ENCODE assay signal across 9 mouse cellular contexts in the genomic region with DNA sequence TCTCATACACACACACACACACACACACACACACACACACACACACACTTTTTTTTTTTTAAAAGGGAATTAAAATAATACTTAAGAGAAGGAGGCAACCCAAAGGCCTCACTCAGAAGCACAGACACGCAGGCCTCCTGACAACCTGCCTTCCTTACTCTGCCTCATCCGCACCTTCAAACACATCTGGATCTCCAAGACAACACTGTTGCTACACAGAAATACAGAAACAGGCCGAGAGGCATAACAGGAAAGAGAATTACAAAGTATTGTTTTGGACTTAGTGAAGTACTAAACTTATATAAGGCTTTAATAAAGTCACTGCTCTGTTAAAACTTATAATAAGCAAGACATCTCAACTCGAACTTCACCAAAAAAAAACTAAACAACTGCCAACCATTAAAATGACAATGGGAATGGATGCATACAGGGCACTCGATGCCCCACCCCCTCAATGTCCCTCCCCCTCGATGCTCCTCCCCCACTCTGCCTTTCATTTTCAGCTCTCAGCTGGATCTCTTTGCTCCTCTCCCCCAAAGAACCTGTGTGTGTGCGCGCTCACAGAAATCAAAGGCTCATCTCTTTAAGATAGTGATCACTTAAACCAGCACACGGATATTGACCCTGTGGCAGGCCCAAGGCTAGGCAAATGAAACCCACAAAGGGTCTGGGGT.
A peak's percentile ranks its signal among the peaks of the same experiment; 100 is the strongest.
DNase-seq lines count a peak whose midpoint lies in the region; ATAC-seq lines count a peak whose summit lies in the region.
"Had no signal": no experiment of that assay in that cellular context is flagged by ENCODE, and none has a peak within 500 bp of the region (broad histone marks: within the 10 kb centered on the region; RNA-seq: fewer than 3 reads in every experiment).

No protein-coding gene starts in this region.

- DNase-seq in kidney, postnatal 10 days, result no peak
- peak; percentile 77 for DNase-seq in CD4-positive, CD25-positive, alpha-beta regulatory T cell, adult 2 months (ENCODE audit: low read depth, low spot score)
- no peak for DNase-seq in frontal cortex, postnatal 25 days (ENCODE audit: low spot score in 2 of 2)
- DNase-seq in c-Kit-positive CD71-positive TER-119-positive erythroid progenitor cells, embryonic 14.5 days (ENCODE audit: low spot score), result no peak
- DNase-seq: cerebellum, adult 11 months had no signal

- H3K9ac ChIP-seq in kidney, embryonic 15.5 days, result no peak overlapping the region
- H3K9ac ChIP-seq in embryonic facial prominence, embryonic 12.5 days, result no peak overlapping the region
- H3K9ac ChIP-seq in limb, embryonic 13.5 days, result no peak overlapping the region
- no peak overlapping the region for H3K9ac ChIP-seq in neural tube, embryonic 15.5 days (replicated peaks)

- no peaks in the 10 kb centered on the region for H3K27me3 ChIP-seq in kidney, embryonic 15.5 days
- H3K27me3 ChIP-seq in embryonic facial prominence, embryonic 12.5 days, result no peaks in the 10 kb centered on the region
- H3K27me3 ChIP-seq in limb, embryonic 13.5 days, result 0 out of 2 replicates have a peak, but pooled peaks cover 3% of the 10 kb centered on the region
- no peaks in the 10 kb centered on the region for H3K27me3 ChIP-seq in neural tube, embryonic 15.5 days (replicated peaks)

- no peaks in the 10 kb centered on the region for H3K9me3 ChIP-seq in kidney, embryonic 15.5 days (replicated peaks)
- no peaks in the 10 kb centered on the region for H3K9me3 ChIP-seq in embryonic facial prominence, embryonic 12.5 days
- no peaks in the 10 kb centered on the region for H3K9me3 ChIP-seq in limb, embryonic 13.5 days
- no peaks in the 10 kb centered on the region for H3K9me3 ChIP-seq in neural tube, embryonic 15.5 days (replicated peaks)

- no peak overlapping the region for H3K4me2 ChIP-seq in kidney, embryonic 15.5 days
- no peak overlapping the region for H3K4me2 ChIP-seq in embryonic facial prominence, embryonic 12.5 days (replicated peaks)
- H3K4me2 ChIP-seq in limb, embryonic 13.5 days (replicated peaks), result no peak overlapping the region
- no peak overlapping the region for H3K4me2 ChIP-seq in neural tube, embryonic 15.5 days

- no peaks in the 10 kb centered on the region for H3K36me3 ChIP-seq in kidney, embryonic 15.5 days
- no peaks in the 10 kb centered on the region for H3K36me3 ChIP-seq in embryonic facial prominence, embryonic 12.5 days
- H3K36me3 ChIP-seq in limb, embryonic 13.5 days, result peaks cover 6% of the 10 kb centered on the region; the same call in 1 of the 2 replicates
- no peaks in the 10 kb centered on the region for H3K36me3 ChIP-seq in neural tube, embryonic 15.5 days

- 0 out of 2 replicates have a peak overlapping the region, but pooled peaks have one; percentile 75 for H3K27ac ChIP-seq in kidney, embryonic 15.5 days
- peak overlapping the region; percentile 88 for H3K27ac ChIP-seq in embryonic facial prominence, embryonic 12.5 days
- H3K27ac ChIP-seq in limb, embryonic 13.5 days, result peak overlapping the region; percentile 81
- no peak overlapping the region; the same call in 1 of the 2 replicates for H3K27ac ChIP-seq in neural tube, embryonic 15.5 days (replicated peaks)

- WGBS in kidney, embryonic 15.5 days, result 61% methylated on average over 9 of the region's 9 CpGs
- 66% methylated on average over 9 of the region's 9 CpGs for WGBS in embryonic facial prominence, embryonic 12.5 days
- 62% methylated on average over 9 of the region's 9 CpGs for WGBS in limb, embryonic 13.5 days
- 63% methylated on average over 9 of the region's 9 CpGs for WGBS in neural tube, embryonic 15.5 days

- no peak for ATAC-seq in kidney, embryonic 15.5 days (replicated peaks; ENCODE audit: low FRiP score)
- no peak for ATAC-seq in embryonic facial prominence, embryonic 12.5 days (ENCODE audit: insufficient number of reproducible peaks, insufficient read depth, low FRiP score, low TSS enrichment)
- no peak for ATAC-seq in limb, embryonic 13.5 days (ENCODE audit: low FRiP score, low read depth)
- no peak for ATAC-seq in neural tube, embryonic 15.5 days (ENCODE audit: low FRiP score)

- peaks cover 41% of the 10 kb centered on the region for H3K4me1 ChIP-seq in kidney, embryonic 15.5 days
- H3K4me1 ChIP-seq in embryonic facial prominence, embryonic 12.5 days, result peaks cover 52% of the 10 kb centered on the region
- H3K4me1 ChIP-seq in limb, embryonic 13.5 days, result peaks cover 61% of the 10 kb centered on the region
- peaks cover 11% of the 10 kb centered on the region for H3K4me1 ChIP-seq in neural tube, embryonic 15.5 days

- no peak overlapping the region for H3K4me3 ChIP-seq in kidney, embryonic 15.5 days (replicated peaks)
- no peak overlapping the region for H3K4me3 ChIP-seq in embryonic facial prominence, embryonic 12.5 days
- no peak overlapping the region for H3K4me3 ChIP-seq in limb, embryonic 13.5 days
- no peak overlapping the region for H3K4me3 ChIP-seq in neural tube, embryonic 15.5 days (replicated peaks)
